Mouse (Mus musculus) limb, embryonic 12.5 days (tissue): ENCODE measurements at regions not wholly inside any gene's neighbourhood (a gene's known extent, or its start where the extent isn't known, plus 50 kb on each side); places are given as distances from the start of the nearest gene placed in this dataset.

Source experiments
- ATAC-seq: fragments of 200-750 bp; cut with Nextera tagmentation; 2 replicates; pipeline ENCODE4 v1.8.0; 2017; ENCODE audit warnings: low read depth, moderate TSS enrichment; ENCODE audit not compliant: insufficient number of reproducible peaks, insufficient read depth, low FRiP score, low TSS enrichment
- H3K27ac ChIP-seq: fragments of 300-500 bp; sonication (generic); 2 replicates; pipeline ENCODE4 v1.5.1; 2016; ENCODE audit warnings: mild to moderate bottlenecking, moderate library complexity
- H3K27me3 ChIP-seq: fragments of 300-500 bp; sonication (generic); 2 replicates; pipeline ENCODE4 v1.6.1; 2016; ENCODE audit warnings: mild to moderate bottlenecking, moderate library complexity
- H3K36me3 ChIP-seq: fragments of 300-500 bp; sonication (generic); 2 replicates; pipeline ENCODE4 v1.6.1; 2016; ENCODE audit warnings: mild to moderate bottlenecking, moderate library complexity
- H3K4me1 ChIP-seq: fragments of 300-500 bp; sonication (generic); replicated peaks from 2 replicates; pipeline ENCODE4 v1.6.1; 2016
- H3K4me2 ChIP-seq: fragments of 300-500 bp; sonication (generic); 2 replicates; pipeline ENCODE4 v1.6.1; 2016; ENCODE audit warnings: mild to moderate bottlenecking, moderate library complexity
- H3K4me3 ChIP-seq: fragments of 300-500 bp; sonication (generic); replicated peaks from 2 replicates; pipeline ENCODE4 v1.5.1; 2016; ENCODE audit warnings: mild to moderate bottlenecking
- H3K9ac ChIP-seq: fragments of 300-500 bp; sonication (generic); replicated peaks from 2 replicates; pipeline ENCODE4 v1.6.1; 2016; ENCODE audit warnings: mild to moderate bottlenecking, moderate library complexity
- H3K9me3 ChIP-seq: fragments of 300-500 bp; sonication (generic); 2 replicates; pipeline ENCODE4 v1.6.1; 2016; ENCODE audit warnings: mild to moderate bottlenecking, moderate library complexity
- WGBS: fragments of 180-500 bp; shearing (Covaris S2); methylation state at CpG from one replicate; pipeline ENCODE4 v1.1.7; 2016; 5-methylcytosine and 5-hydroxymethylcytosine counted together

GRCm38 (mm10) chrX:11529221-11529620 lies 201.6 kb downstream of the H2al1j start:
- Histone ChIP-seq H3K36me3 (no peaks in the 10 kb centered on the region), H3K4me3 (no peak overlapping the region), H3K4me1 (no peaks in the 10 kb centered on the region), H3K9me3 (no peaks in the 10 kb centered on the region), H3K27ac (no peak overlapping the region), H3K27me3 (peaks cover 70% of the 10 kb centered on the region), H3K4me2 (no peak overlapping the region), H3K9ac (no peak overlapping the region)
- ATAC-seq = no peak
- 75% methylated on average over 3 of the region's 3 CpGs for WGBS

GRCm38 (mm10) chrX:11532817-11533216 lies 205.2 kb downstream of the H2al1j start:
- no peak for ATAC-seq
- Histone ChIP-seq H3K9me3 (no peaks in the 10 kb centered on the region), H3K27me3 (peaks cover 41% of the 10 kb centered on the region), H3K4me3 (no peak overlapping the region), H3K9ac (no peak overlapping the region), H3K4me2 (no peak overlapping the region), H3K4me1 (no peaks in the 10 kb centered on the region), H3K27ac (no peak overlapping the region), H3K36me3 (no peaks in the 10 kb centered on the region)
- WGBS = 73% methylated on average over 4 of the region's 4 CpGs

GRCm38 (mm10) chrX:11533871-11534270 lies 206.2 kb downstream of the H2al1j start:
- Histone ChIP-seq H3K27me3 (peaks cover 31% of the 10 kb centered on the region), H3K9ac (no peak overlapping the region), H3K9me3 (no peaks in the 10 kb centered on the region), H3K27ac (no peak overlapping the region), H3K36me3 (no peaks in the 10 kb centered on the region), H3K4me1 (no peaks in the 10 kb centered on the region), H3K4me3 (no peak overlapping the region), H3K4me2 (no peak overlapping the region)
- no peak for ATAC-seq
- WGBS = 77% methylated on average over 8 of the region's 8 CpGs

- Histone ChIP-seq H3K4me2 (no peak overlapping the region), H3K4me1 (no peaks in the 10 kb centered on the region), H3K27ac (no peak overlapping the region), H3K27me3 (peaks cover 27% of the 10 kb centered on the region), H3K9me3 (no peaks in the 10 kb centered on the region), H3K4me3 (no peak overlapping the region), H3K9ac (no peak overlapping the region), H3K36me3 (no peaks in the 10 kb centered on the region)
- WGBS = 80% methylated on average over 2 of the region's 2 CpGs
- no peak for ATAC-seq
Measured at GRCm38 (mm10) chrX:11541011-11541410, 213.4 kb downstream of the H2al1j start.

- H3K4me1 ChIP-seq = peaks cover 14% of the 10 kb centered on the region; the same call in 1 of the 2 replicates
- no peak overlapping the region for H3K4me2 ChIP-seq
- no peak; the same call in 1 of the 2 replicates for ATAC-seq
- H3K4me3 ChIP-seq = no peak overlapping the region
- WGBS = 13% methylated on average over 12 of the region's 12 CpGs
- no peaks in the 10 kb centered on the region for H3K9me3 ChIP-seq
- H3K36me3 ChIP-seq = no peaks in the 10 kb centered on the region
- H3K9ac ChIP-seq = no peak overlapping the region
- H3K27ac ChIP-seq = no peak overlapping the region
- peaks cover 69% of the 10 kb centered on the region for H3K27me3 ChIP-seq
Measured at GRCm38 (mm10) chrX:11550164-11550851, 222.7 kb downstream of the H2al1j start.

GRCm38 (mm10) chrX:11552177-11552576 lies 224.6 kb downstream of the H2al1j start:
- ATAC-seq = no peak
- WGBS = 35% methylated on average over 5 of the region's 5 CpGs
- peaks cover 56% of the 10 kb centered on the region for H3K27me3 ChIP-seq

GRCm38 (mm10) chrX:11555035-11555570 lies 227.5 kb downstream of the H2al1j start:
- peaks cover 57% of the 10 kb centered on the region for H3K27me3 ChIP-seq
- no peak overlapping the region for H3K27ac ChIP-seq
- no peak overlapping the region for H3K9ac ChIP-seq
- no peaks in the 10 kb centered on the region for H3K36me3 ChIP-seq
- no peak for ATAC-seq
- 83% methylated on average over 7 of the region's 7 CpGs for WGBS
- no peak overlapping the region for H3K4me2 ChIP-seq
- H3K9me3 ChIP-seq = no peaks in the 10 kb centered on the region
- H3K4me3 ChIP-seq = no peak overlapping the region
- peaks cover 12% of the 10 kb centered on the region; the same call in 1 of the 2 replicates for H3K4me1 ChIP-seq

More at GRCm38 (mm10) chrX:11552177-11552576, 224.6 kb downstream of the H2al1j start:
- H3K9me3 ChIP-seq = no peaks in the 10 kb centered on the region
- no peak overlapping the region for H3K4me2 ChIP-seq
- no peaks in the 10 kb centered on the region for H3K36me3 ChIP-seq
- no peak overlapping the region for H3K27ac ChIP-seq
- no peak overlapping the region for H3K9ac ChIP-seq
- peaks cover 14% of the 10 kb centered on the region; the same call in 1 of the 2 replicates for H3K4me1 ChIP-seq
- H3K4me3 ChIP-seq = no peak overlapping the region

GRCm38 (mm10) chrX:11558260-11558659 lies 230.6 kb downstream of the H2al1j start:
- H3K27me3 ChIP-seq = peaks cover 40% of the 10 kb centered on the region

GRCm38 (mm10) chrX:11560550-11561276 lies 233.1 kb downstream of the H2al1j start:
- Histone ChIP-seq H3K36me3 (no peaks in the 10 kb centered on the region), H3K4me2 (no peak overlapping the region), H3K27me3 (peaks cover 44% of the 10 kb centered on the region), H3K4me1 (no peaks in the 10 kb centered on the region), H3K4me3 (no peak overlapping the region), H3K27ac (no peak overlapping the region), H3K9ac (no peak overlapping the region), H3K9me3 (no peaks in the 10 kb centered on the region)
- ATAC-seq = no peak
- WGBS = 36% methylated on average over 17 of the region's 17 CpGs

More at GRCm38 (mm10) chrX:11558260-11558659, 230.6 kb downstream of the H2al1j start:
- H3K4me2 ChIP-seq = no peak overlapping the region
- no peak overlapping the region for H3K4me3 ChIP-seq
- no peaks in the 10 kb centered on the region for H3K4me1 ChIP-seq
- ATAC-seq = no peak
- H3K36me3 ChIP-seq = no peaks in the 10 kb centered on the region
- H3K27ac ChIP-seq = no peak overlapping the region
- WGBS = 89% methylated on average over 2 of the region's 2 CpGs
- no peak overlapping the region for H3K9ac ChIP-seq
- H3K9me3 ChIP-seq = no peaks in the 10 kb centered on the region

- WGBS = 21% methylated on average over 2 of the region's 2 CpGs
- H3K4me2 ChIP-seq = no peak overlapping the region
- H3K27me3 ChIP-seq = peaks cover 45% of the 10 kb centered on the region
- no peaks in the 10 kb centered on the region for H3K36me3 ChIP-seq
- H3K9me3 ChIP-seq = no peaks in the 10 kb centered on the region
- H3K4me1 ChIP-seq = peaks cover 12% of the 10 kb centered on the region; the same call in 1 of the 2 replicates
- H3K9ac ChIP-seq = no peak overlapping the region
- ATAC-seq = no peak
- H3K27ac ChIP-seq = no peak overlapping the region
- no peak overlapping the region for H3K4me3 ChIP-seq
Measured at GRCm38 (mm10) chrX:11565888-11566287, 238.3 kb downstream of the H2al1j start.

- Histone ChIP-seq H3K4me2 (no peak overlapping the region), H3K27me3 (peaks cover 39% of the 10 kb centered on the region), H3K4me1 (peaks cover 12% of the 10 kb centered on the region; the same call in 1 of the 2 replicates), H3K4me3 (no peak overlapping the region), H3K36me3 (no peaks in the 10 kb centered on the region), H3K9me3 (peaks cover 3% of the 10 kb centered on the region; the same call in 1 of the 2 replicates), H3K27ac (no peak overlapping the region), H3K9ac (no peak overlapping the region)
- WGBS = 46% methylated on average over 6 of the region's 6 CpGs
- no peak for ATAC-seq
Measured at GRCm38 (mm10) chrX:11567827-11568226, 240.2 kb downstream of the H2al1j start.
